Mouse (Mus musculus) lung, embryonic 16.5 days (tissue): ENCODE measurements around the gene Rai2. TPM values are rescaled to one million over a fixed set of nuclear protein-coding genes. Genes with fewer than 3 reads are reported as not detected.
A peak's percentile ranks its signal among the peaks of the same experiment; 100 is the strongest.

Experiments
- ATAC-seq: fragments of 200-750 bp; cut with Nextera tagmentation; 2 replicates; pipeline ENCODE4 v1.8.0; 2017; ENCODE audit warnings: low read depth, mild to moderate bottlenecking, moderate library complexity
- H3K27ac ChIP-seq: fragments of 300-500 bp; sonication (generic); 2 replicates; pipeline ENCODE4 v1.5.1; 2014; ENCODE audit warnings: mild to moderate bottlenecking, control low read depth, low read length
- H3K27me3 ChIP-seq: fragments of 300-500 bp; sonication (generic); 2 replicates; pipeline ENCODE4 v1.6.1; 2014; ENCODE audit warnings: low read depth, low read length, mixed read lengths; ENCODE audit not compliant: control insufficient read depth, insufficient read depth
- H3K36me3 ChIP-seq: fragments of 300-500 bp; sonication (generic); 2 replicates; pipeline ENCODE4 v1.6.1; 2014; ENCODE audit warnings: low read length; ENCODE audit not compliant: control insufficient read depth, insufficient read depth
- H3K4me1 ChIP-seq: fragments of 300-500 bp; sonication (generic); replicated peaks from 2 replicates; pipeline ENCODE4 v1.6.1; 2014; ENCODE audit warnings: low read length, mixed read lengths; ENCODE audit not compliant: control insufficient read depth, insufficient read depth
- H3K4me2 ChIP-seq: fragments of 300-500 bp; sonication (generic); 2 replicates; pipeline ENCODE4 v1.6.1; 2014; ENCODE audit warnings: low read depth, low read length, control low read depth
- H3K4me3 ChIP-seq: fragments of 300-500 bp; sonication (generic); 2 replicates; pipeline ENCODE4 v1.5.1; 2014; ENCODE audit warnings: mild to moderate bottlenecking, low read length, control low read depth
- H3K9ac ChIP-seq: fragments of 300-500 bp; sonication (generic); 2 replicates; pipeline ENCODE4 v1.6.1; 2014; ENCODE audit warnings: low read length, control low read depth
- H3K9me3 ChIP-seq: fragments of 300-500 bp; sonication (generic); 2 replicates; pipeline ENCODE4 v1.6.1; 2016; ENCODE audit warnings: low read length; ENCODE audit not compliant: control insufficient read depth
- WGBS: fragments of 180-500 bp; shearing (Covaris S2); extraction: QIAGEN DNeasy Blood & Tissue Kit; methylation state at CpG from one replicate; pipeline ENCODE4 v1.1.7; 2014; 5-methylcytosine and 5-hydroxymethylcytosine counted together
- polyA plus RNA-seq: library from polyadenylated mRNA; unstranded; fragments of >200 nt; fragmentation: Nextera tagmentation; extraction: Ambion mirVana; gene quantifications from 2 replicates; pipeline ENCODE4 v1.2.1, GENCODE M21; 2015

Gene Rai2
- polyA plus RNA-seq = 2.6 and 3.5 TPM in 2 replicates

- Histone ChIP-seq H3K9ac (peak within 1 kb of the TSS; percentile 61), H3K4me1 (no peaks in the 10 kb centered on the region), H3K27me3 (peaks cover 40% of the 10 kb centered on the region), H3K9me3 (no peaks in the 10 kb centered on the region), H3K4me2 (peak within 1 kb of the TSS; percentile 90), H3K4me3 (peak within 1 kb of the TSS; percentile 56), H3K36me3 (no peaks in the 10 kb centered on the region), H3K27ac (no peak within 1 kb of the TSS)
- peak; percentile 73 for ATAC-seq
- WGBS = 18% methylated on average over 45 of the region's 79 CpGs
These were observed at the start of gene Rai2 for GRCm38 (mm10) chrX:161716865-161717763. Gene Rai2 (plus strand): TSS chrX:161717069.

GRCm38 (mm10) chrX:161689336-161689735 lies 27.5 kb upstream of the Rai2 start:
- H3K4me3 ChIP-seq = no peak overlapping the region
- peaks cover 6% of the 10 kb centered on the region; the same call in 1 of the 2 replicates for H3K27me3 ChIP-seq
- H3K9ac ChIP-seq = no peak overlapping the region
- WGBS = 62% methylated on average over 3 of the region's 3 CpGs
- ATAC-seq = no peak
- no peak overlapping the region for H3K27ac ChIP-seq
- no peak overlapping the region for H3K4me2 ChIP-seq
- H3K36me3 ChIP-seq = no peaks in the 10 kb centered on the region
- H3K4me1 ChIP-seq = no peaks in the 10 kb centered on the region
- H3K9me3 ChIP-seq = no peaks in the 10 kb centered on the region

- Histone ChIP-seq H3K4me2 (peak overlapping the region; percentile 90), H3K27me3 (peaks cover 35% of the 10 kb centered on the region), H3K4me3 (peak overlapping the region; percentile 56), H3K9me3 (no peaks in the 10 kb centered on the region), H3K4me1 (no peaks in the 10 kb centered on the region), H3K27ac (no peak overlapping the region), H3K36me3 (no peaks in the 10 kb centered on the region), H3K9ac (no peak overlapping the region)
- WGBS = 27% methylated on average over 5 of the region's 9 CpGs
- ATAC-seq = 0 out of 2 replicates have a peak, but pooled peaks have one; percentile 12
These were observed 385 bp upstream of the Rai2 start for GRCm38 (mm10) chrX:161716503-161716864.

- peak overlapping the region; percentile 56 for H3K4me3 ChIP-seq
- WGBS = 19% methylated on average over 26 of the region's 26 CpGs
- H3K9me3 ChIP-seq = no peaks in the 10 kb centered on the region
- no peaks in the 10 kb centered on the region for H3K4me1 ChIP-seq
- H3K9ac ChIP-seq = peak overlapping the region; percentile 61
- H3K4me2 ChIP-seq = peak overlapping the region; percentile 90
- no peaks in the 10 kb centered on the region for H3K36me3 ChIP-seq
- no peak overlapping the region for H3K27ac ChIP-seq
- ATAC-seq = peak; percentile 35; the same call in 1 of the 2 replicates
- peaks cover 42% of the 10 kb centered on the region for H3K27me3 ChIP-seq
These were observed 1.0 kb downstream of the Rai2 start for GRCm38 (mm10) chrX:161717764-161718382.

- WGBS = 19% methylated on average over 11 of the region's 11 CpGs
- H3K27ac ChIP-seq = no peak overlapping the region
- peaks cover 48% of the 10 kb centered on the region for H3K27me3 ChIP-seq
- no peaks in the 10 kb centered on the region for H3K9me3 ChIP-seq
- peak overlapping the region; percentile 56 for H3K4me3 ChIP-seq
- no peak for ATAC-seq
- H3K4me2 ChIP-seq = peak overlapping the region; percentile 90
- H3K4me1 ChIP-seq = no peaks in the 10 kb centered on the region
- H3K36me3 ChIP-seq = no peaks in the 10 kb centered on the region
- H3K9ac ChIP-seq = no peak overlapping the region
These were observed 1.7 kb downstream of the Rai2 start for GRCm38 (mm10) chrX:161718548-161718947.

GRCm38 (mm10) chrX:161721082-161721481 lies 4.2 kb downstream of the Rai2 start:
- Histone ChIP-seq H3K4me1 (no peaks in the 10 kb centered on the region), H3K36me3 (no peaks in the 10 kb centered on the region), H3K27ac (no peak overlapping the region), H3K27me3 (peaks cover 42% of the 10 kb centered on the region), H3K4me2 (no peak overlapping the region), H3K9ac (no peak overlapping the region), H3K4me3 (no peak overlapping the region), H3K9me3 (no peaks in the 10 kb centered on the region)
- WGBS = 52% methylated on average over 4 of the region's 4 CpGs
- ATAC-seq = no peak

GRCm38 (mm10) chrX:161723391-161723808 lies 6.5 kb downstream of the Rai2 start:
- Histone ChIP-seq H3K4me3 (no peak overlapping the region), H3K4me1 (no peaks in the 10 kb centered on the region), H3K9me3 (no peaks in the 10 kb centered on the region), H3K27ac (no peak overlapping the region), H3K27me3 (peaks cover 26% of the 10 kb centered on the region), H3K4me2 (0 out of 2 replicates have a peak overlapping the region, but pooled peaks have one; percentile 11), H3K36me3 (no peaks in the 10 kb centered on the region), H3K9ac (no peak overlapping the region)
- no peak for ATAC-seq
- WGBS = 8% methylated on average over 9 of the region's 9 CpGs

- no peaks in the 10 kb centered on the region for H3K36me3 ChIP-seq
- H3K27me3 ChIP-seq = peaks cover 15% of the 10 kb centered on the region; the same call in 1 of the 2 replicates
These were observed 9.4 kb downstream of the Rai2 start for GRCm38 (mm10) chrX:161726257-161726656.

GRCm38 (mm10) chrX:161728507-161728906 lies 11.6 kb downstream of the Rai2 start:
- H3K4me1 ChIP-seq = no peaks in the 10 kb centered on the region
- no peak overlapping the region for H3K4me3 ChIP-seq
- 42% methylated on average over 4 of the region's 4 CpGs for WGBS
- no peak for ATAC-seq
- H3K27me3 ChIP-seq = 0 out of 2 replicates have a peak, but pooled peaks cover under 1% of the 10 kb centered on the region
- H3K4me2 ChIP-seq = no peak overlapping the region
- no peaks in the 10 kb centered on the region for H3K36me3 ChIP-seq
- H3K9ac ChIP-seq = no peak overlapping the region
- H3K27ac ChIP-seq = no peak overlapping the region
- no peaks in the 10 kb centered on the region for H3K9me3 ChIP-seq

More at GRCm38 (mm10) chrX:161726257-161726656, 9.4 kb downstream of the Rai2 start:
- no peak overlapping the region for H3K4me3 ChIP-seq
- H3K9me3 ChIP-seq = no peaks in the 10 kb centered on the region
- H3K4me2 ChIP-seq = no peak overlapping the region
- no peak overlapping the region for H3K9ac ChIP-seq
- ATAC-seq = no peak
- 70% methylated on average over 1 of the region's 1 CpGs for WGBS
- no peaks in the 10 kb centered on the region for H3K4me1 ChIP-seq
- no peak overlapping the region for H3K27ac ChIP-seq
